Mouse (Mus musculus) Patski (cell line): ENCODE measurements around the gene Fam131a. TPM values are rescaled to one million over a fixed set of nuclear protein-coding genes. Genes with fewer than 3 reads are reported as not detected.
A peak's percentile ranks its signal among the peaks of the same experiment; 100 is the strongest.
"Not testable (repeated sequence)": the region's sequence is repeated elsewhere in the genome, so short reads cannot be mapped to it uniquely, and the experiment has no call there.

ENCODE experiments used
- ATAC-seq: fragments of 100-300 bp; one replicate; pipeline ENCODE4 v1.8.0; 2021
- CTCF ChIA-PET: fragments of 350-600 bp; sonication (Branson Sonifier 250); formaldehyde crosslinking; loops from one replicate; lab custom pipeline; 2022; ENCODE audit warnings: inconsistent platforms; lab: Charles Lee
- POLR2A ChIA-PET: fragments of 350-600 bp; sonication (Branson Sonifier 250); formaldehyde crosslinking; loops from one replicate; lab custom pipeline; 2022; ENCODE audit warnings: antibody characterized with exemption, inconsistent platforms; lab: Charles Lee
- DNase-seq: peaks from one replicate; pipeline ENCODE4 v3.0.0-alpha.2; 2011; ENCODE audit warnings: low read depth, low spot score
- H3K27me3 ChIP-seq: fragments of 371-371 bp; one replicate; pipeline ENCODE4 v1.5.1; 2021
- CTCF ChIP-seq: fragments of 100-300 bp; IDR thresholded peaks from one replicate; pipeline ENCODE4 v1.5.1; 2021
- in situ Hi-C: fragments of 300-500 bp; cut with MboI; formaldehyde crosslinking; loops from 3 replicates; pipeline ENCODE4 v1.11.1; 2018; ENCODE audit warnings: low pct_unique_long_range_greater_than_20kb, mixed read lengths
- polyA plus RNA-seq: library from polyadenylated mRNA; unstranded; gene quantifications from one replicate; pipeline ENCODE4 v1.2.3, GENCODE M21; 2021

Fam131a gene
- polyA plus RNA-seq, result 0.69 TPM

GRCm38 (mm10) chr16:20693111-20693701 lies at the start of gene Fam131a:
TSS of gene Fam131a (plus strand) at chr16:20693241.
- no peak for DNase-seq
- CTCF ChIA-PET, result no interaction called here
- POLR2A ChIA-PET, result no interaction called here
- in situ Hi-C loops, result no loop called here
- no peaks in the 10 kb centered on the region for H3K27me3 ChIP-seq
- TF ChIP-seq CTCF, result no peak
- ATAC-seq, result no peak

DNA sequence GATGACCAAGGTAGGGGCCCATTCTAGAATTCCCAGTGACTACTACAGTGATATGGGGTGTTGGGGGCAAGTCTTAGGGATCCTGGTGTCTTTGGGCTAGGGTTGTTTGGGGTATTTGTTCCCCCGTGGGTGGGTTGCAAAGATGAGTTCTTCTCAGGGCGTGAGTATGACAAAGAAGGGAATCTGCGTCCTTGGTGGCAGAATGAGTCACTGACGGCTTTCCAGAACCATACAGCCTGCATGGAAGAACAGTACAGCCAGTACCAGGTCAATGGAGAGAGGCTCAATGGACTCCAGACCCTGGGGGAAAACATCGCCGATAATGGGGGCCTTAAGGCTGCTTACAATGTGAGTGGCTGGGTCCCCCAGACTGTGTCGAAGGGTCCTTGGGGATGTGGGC lies 49.1 kb upstream of the Fam131a start:
- POLR2A ChIA-PET, result no interaction called here
- no peak for TF ChIP-seq CTCF
- peaks cover 31% of the 10 kb centered on the region for H3K27me3 ChIP-seq
- DNase-seq (no peak), ATAC-seq (no peak)
- CTCF ChIA-PET, result no interaction called here
- in situ Hi-C loops, result no loop called here

DNA sequence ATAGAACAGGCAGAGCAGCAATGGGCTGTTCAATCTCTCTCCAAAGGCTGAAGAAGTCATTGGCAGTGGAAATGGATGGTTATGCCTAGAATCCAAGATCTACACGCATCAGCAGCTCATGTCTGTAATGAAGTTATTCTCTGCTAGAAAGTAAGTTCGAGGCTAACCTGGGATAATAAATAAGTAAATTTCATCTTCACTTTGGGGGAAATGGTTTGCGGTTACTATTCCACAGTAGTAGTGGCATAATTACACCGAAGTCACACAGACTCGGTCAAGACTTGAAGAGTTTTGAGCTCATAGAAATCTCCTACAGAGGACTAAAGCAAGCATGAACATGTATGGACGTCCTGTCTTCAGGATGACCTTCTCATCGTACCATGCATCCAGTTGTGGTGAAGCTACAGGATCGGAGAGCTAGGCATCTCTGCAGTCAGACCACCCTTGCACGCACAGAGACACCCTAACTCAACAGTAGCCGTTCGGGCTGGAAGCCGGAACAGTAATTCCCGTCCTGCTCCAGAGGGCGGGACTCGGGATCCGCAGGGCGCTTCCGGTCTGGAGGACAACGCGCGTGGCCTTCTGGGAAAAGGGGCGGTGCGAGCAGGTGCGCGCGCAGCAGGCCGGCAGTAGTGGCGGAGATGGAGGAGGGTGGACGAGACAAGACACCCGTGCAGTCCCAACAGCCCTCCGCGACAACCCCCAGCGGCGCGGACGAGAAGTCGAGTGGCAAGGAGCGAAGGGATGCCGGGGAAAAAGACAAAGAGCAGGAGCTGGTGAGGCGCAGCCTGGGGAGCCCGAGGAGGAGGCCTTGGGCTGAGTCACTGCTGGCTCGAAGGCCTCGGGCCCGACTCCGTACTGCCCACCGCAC lies 41.7 kb upstream of the Fam131a start, which contains the start of gene Psmd2:
Psmd2 (plus strand) TSS at position 577 of the 871 bp plus-strand sequence.
- CTCF ChIA-PET, result no interaction called here
- TF ChIP-seq CTCF, result no peak
- in situ Hi-C loops, result no loop called here
- peaks cover 6% of the 10 kb centered on the region for H3K27me3 ChIP-seq
- POLR2A ChIA-PET, result interaction anchor here (1.1 to 1.3 kb wide), 2 partner anchors 21 to 40 kb away, joined by 3 to 4 read pairs; no protein-coding TSS in a partner anchor
- DNase-seq, result peak; percentile 51
- peak; percentile 94 for ATAC-seq

DNA sequence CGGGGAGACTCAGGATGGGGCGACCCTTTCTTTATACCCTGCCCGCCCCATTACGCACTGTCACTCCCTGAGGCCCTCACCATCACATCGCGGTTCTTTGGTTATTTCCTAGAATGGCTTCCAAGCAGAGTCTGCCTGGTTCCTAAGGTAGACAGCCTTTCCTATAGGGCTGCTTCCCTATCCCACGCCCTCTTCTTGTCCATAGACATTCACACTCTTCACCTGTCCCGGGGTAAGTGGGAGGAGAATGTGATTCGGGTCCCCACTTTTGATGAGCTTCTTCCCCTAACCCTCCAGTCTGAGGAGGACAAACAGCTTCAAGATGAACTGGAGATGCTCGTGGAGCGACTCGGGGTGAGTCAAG lies 41.1 kb upstream of the Fam131a start:
- in situ Hi-C loops, result no loop called here
- peaks cover 5% of the 10 kb centered on the region for H3K27me3 ChIP-seq
- TF ChIP-seq CTCF, result no peak
- CTCF ChIA-PET, result no interaction called here
- no peak for ATAC-seq
- no peak for DNase-seq
- POLR2A ChIA-PET, result interaction anchor here (1.3 kb wide), 1 partner anchor 20 kb away, joined by 4 read pairs; no protein-coding TSS in a partner anchor

- ATAC-seq (no peak), DNase-seq (no peak)
- POLR2A ChIA-PET, result no interaction called here
- H3K27me3 ChIP-seq, result no peaks in the 10 kb centered on the region
- CTCF ChIA-PET, result no interaction called here
- in situ Hi-C loops, result no loop called here
- no peak for TF ChIP-seq CTCF
These were observed 39.7 kb upstream of the Fam131a start for GRCm38 (mm10) chr16:20653315-20653714.

DNA sequence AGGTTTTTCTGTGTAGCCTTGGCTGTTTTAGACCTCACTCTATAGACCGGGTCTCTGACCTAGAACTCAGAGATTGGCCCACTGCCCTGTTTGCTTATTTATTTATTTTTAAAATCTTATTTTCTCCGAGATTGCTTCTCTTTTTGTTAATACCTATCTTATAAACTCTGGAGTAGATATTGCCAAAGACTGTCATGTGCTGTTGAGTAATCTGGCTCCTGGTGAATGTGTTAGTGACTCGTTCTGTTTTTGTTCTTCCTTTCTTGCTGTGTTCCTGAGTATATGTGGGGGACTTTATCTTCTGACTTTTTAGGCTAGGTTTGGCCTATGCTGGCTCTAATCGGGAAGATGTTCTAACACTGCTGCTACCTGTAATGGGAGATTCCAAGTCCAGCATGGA lies 35.4 kb upstream of the Fam131a start:
- H3K27me3 ChIP-seq, result no peaks in the 10 kb centered on the region
- ATAC-seq (no peak), DNase-seq (no peak)
- ChIA-PET POLR2A (no interaction called here), CTCF (no interaction called here)
- TF ChIP-seq CTCF, result no peak
- in situ Hi-C loops, result no loop called here

DNA sequence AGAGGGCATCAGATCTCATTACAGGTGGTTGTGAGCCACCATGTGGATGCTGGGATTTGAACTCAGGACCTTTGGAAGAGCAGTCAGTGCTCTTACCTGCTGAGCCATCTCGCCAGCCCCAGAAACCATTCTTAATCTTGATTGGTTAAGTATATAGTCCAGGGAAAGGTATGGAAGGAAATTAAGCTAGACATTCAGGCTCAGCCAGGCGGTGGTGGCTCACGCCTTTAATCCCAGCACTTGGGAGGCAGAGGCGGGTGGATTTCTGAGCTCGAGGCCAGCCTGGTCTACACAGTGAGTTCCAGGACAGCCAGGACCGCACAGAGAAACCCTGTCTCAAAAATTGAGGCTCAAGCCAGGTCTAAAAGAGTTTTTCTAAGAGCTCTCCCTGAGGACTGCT lies 25.0 kb upstream of the Fam131a start, which contains the start of gene Eif4g1:
Eif4g1 (plus strand) TSS at position 301 of the 400 bp plus-strand sequence.
- in situ Hi-C loops, H3K27me3 ChIP-seq, CTCF ChIA-PET, DNase-seq, ATAC-seq: not testable (repeated sequence)
- POLR2A ChIA-PET, result interaction anchor here (1.3 kb wide), 1 partner anchor 47 kb away, joined by 3 read pairs; no protein-coding TSS in a partner anchor

GRCm38 (mm10) chr16:20670291-20670690 lies 22.8 kb upstream of the Fam131a start:
- DNase-seq (no peak), ATAC-seq (no peak)
- no peak for TF ChIP-seq CTCF
- POLR2A ChIA-PET, result no interaction called here
- CTCF ChIA-PET, result no interaction called here
- in situ Hi-C loops, result no loop called here
- H3K27me3 ChIP-seq, result no peaks in the 10 kb centered on the region

- ChIA-PET POLR2A (interaction anchor here (0.6 to 1.4 kb wide), 4 partner anchors 9 to 134 kb away, joined by 3 to 4 read pairs (median 3); partner anchors contain the start of genes Clcn2 and Polr2h), CTCF (no interaction called here)
- H3K27me3 ChIP-seq, result no peaks in the 10 kb centered on the region
- DNase-seq (no peak), ATAC-seq (no peak)
- in situ Hi-C loops, result no loop called here
- no peak for TF ChIP-seq CTCF
These were observed 21.2 kb upstream of the Fam131a start for GRCm38 (mm10) chr16:20671886-20672285.

DNA sequence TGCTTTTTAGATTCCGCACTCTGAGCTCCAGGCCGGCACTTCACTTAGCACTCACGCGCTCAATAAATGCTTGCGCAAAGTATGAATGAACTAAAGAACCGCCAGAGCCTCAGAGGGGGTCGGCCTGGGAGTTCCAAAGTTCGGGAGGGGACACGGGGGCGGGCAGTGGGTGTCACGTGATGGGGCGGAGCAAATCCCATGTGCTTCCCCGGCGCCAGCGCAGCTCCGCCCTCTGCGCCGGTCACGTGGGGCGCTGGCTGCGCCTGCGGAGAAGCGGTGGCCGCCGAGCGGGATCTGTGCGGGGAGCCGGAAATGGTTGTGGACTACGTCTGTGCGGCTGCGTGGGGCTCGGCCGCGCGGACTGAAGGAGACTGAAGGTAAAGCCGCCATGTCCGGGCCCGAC lies 20.5 kb upstream of the Fam131a start:
- peak; percentile 76 for ATAC-seq
- POLR2A ChIA-PET, result interaction anchor here (0.6 to 1.4 kb wide), 4 partner anchors 9 to 134 kb away, joined by 3 to 4 read pairs (median 3); partner anchors contain the start of genes Clcn2 and Polr2h
- TF ChIP-seq CTCF, result no peak
- peak; percentile 64 for DNase-seq
- CTCF ChIA-PET, result no interaction called here
- H3K27me3 ChIP-seq, result no peaks in the 10 kb centered on the region
- in situ Hi-C loops, result no loop called here
